Comparison of ENCODE assay signal across 1 mouse cellular context in the genomic region with DNA sequence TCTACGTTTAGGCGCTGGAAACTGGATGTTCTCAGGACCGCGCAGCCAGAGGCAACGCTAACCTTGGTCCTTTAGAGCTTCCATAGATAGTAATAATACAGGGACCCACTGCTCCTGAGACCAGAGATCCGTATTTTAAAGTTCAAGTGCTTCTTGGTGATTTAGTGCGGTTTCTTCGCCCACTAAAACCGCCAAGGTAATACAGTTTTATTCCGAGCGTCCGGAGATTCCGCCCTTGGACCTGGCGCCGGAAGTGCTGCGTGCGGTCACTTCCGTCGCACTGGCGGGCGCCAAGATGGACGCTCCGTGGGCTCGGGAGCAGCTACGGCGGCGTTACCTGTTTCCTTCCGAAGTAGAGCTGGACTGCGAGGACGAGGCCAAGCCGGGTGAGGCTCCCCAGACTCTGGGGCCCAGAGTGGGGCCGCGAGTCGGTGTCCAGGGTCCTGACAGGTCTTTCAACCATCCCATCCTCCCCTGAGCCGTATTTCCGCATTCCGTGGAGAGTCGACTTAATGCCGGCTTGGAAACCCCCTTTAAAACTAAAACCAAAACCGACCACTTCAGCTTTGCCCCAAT.
TF ChIP-seq lines count a peak whose summit lies in the region.

TSS of gene Tmem128 (plus strand) at position 79 of the 576 bp plus-strand sequence.

TF ChIP-seq in CH12.LX, 34 proteins besides CTCF, POLR2A, EP300 and RAD21 (continued from another document):
- TF ChIP-seq ZKSCAN1 (IDR thresholded peaks at IDR 0.05; ENCODE audit: borderline replicate concordance, low read depth, low read length), result no peak
- TF ChIP-seq POLR2AphosphoS2 (IDR thresholded peaks at IDR 0.05; ENCODE audit: low read depth, low read length), result peak; percentile 33; the same call in 1 of the 2 replicates
